Mouse (Mus musculus): ENCODE data around the gene Tenm4.

DNA sequence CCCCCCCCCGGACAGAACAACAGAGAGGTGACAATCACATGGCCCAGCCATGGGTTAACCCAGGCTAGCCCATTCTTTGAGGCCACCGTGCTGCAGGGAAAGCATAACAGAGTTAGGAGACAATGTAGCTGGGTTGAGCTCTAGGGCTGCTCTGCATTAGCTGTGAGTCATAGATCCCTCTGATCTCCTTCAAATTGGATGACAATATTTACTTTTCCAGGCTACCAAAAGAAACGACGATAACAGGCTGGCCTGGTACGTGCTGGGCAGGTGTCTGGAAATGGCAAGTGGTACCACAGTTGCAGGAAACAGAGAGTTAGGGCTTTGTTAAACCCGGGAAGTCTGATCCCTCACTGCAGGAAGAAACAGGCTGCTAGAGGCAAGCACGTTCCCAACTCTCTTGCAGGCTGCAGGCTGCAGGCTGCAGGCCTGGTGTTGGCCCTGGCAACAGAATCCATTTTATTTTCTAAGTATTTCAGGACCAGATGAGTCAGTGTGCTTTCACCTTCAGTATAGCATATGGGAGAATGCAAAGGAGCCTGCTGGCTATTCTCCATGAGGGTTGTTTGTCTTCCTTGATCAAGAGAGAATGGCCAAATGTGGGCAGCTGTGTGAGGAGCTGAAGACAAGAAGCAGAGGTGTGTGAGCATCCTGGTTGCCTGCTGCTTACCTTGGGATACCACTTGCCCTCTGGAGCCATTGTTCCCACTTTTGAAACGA is 353.6 kb downstream of the Tenm4 start:
- no peak for TF ChIP-seq IRF4 (IDR thresholded peaks at IDR 0.05; ENCODE audit: low read depth, low read length)
- no peak for TF ChIP-seq MYC (IDR thresholded peaks at IDR 0.05; ENCODE audit: low read depth, low read length)
- no peak for TF ChIP-seq ETS1 (conservative IDR thresholded peaks at IDR 0.05; ENCODE audit: low read depth, low read length)
- TF ChIP-seq POLR2A (IDR thresholded peaks at IDR 0.05; ENCODE audit: low read depth, low read length), result no peak
- no peak for TF ChIP-seq CTCF (conservative IDR thresholded peaks at IDR 0.05 in 1 of 2, IDR thresholded peaks at IDR 0.05 in 1 of 2; ENCODE audit: low read depth in 2 of 2, low read length in 2 of 2)
- no peak for TF ChIP-seq CHD2 (IDR thresholded peaks at IDR 0.05; ENCODE audit: low read length)
- TF ChIP-seq MAFK (IDR thresholded peaks at IDR 0.05; ENCODE audit: insufficient replicate concordance, low read length), result no peak
- no peak for TF ChIP-seq SMC3 (IDR thresholded peaks at IDR 0.05; ENCODE audit: low read depth, low read length)

Data from CH12.LX (cell line).